Mouse (Mus musculus) gastrocnemius, postnatal 4 days (tissue): ENCODE data around the gene Zfp759. TPM values are rescaled to one million over a fixed set of nuclear protein-coding genes. Genes with fewer than 3 reads are reported as not detected.
"Not testable (repeated sequence)": the region's sequence is repeated elsewhere in the genome, so short reads cannot be mapped to it uniquely, and the experiment has no call there.

Experiments
- DNase-seq, 2 experiments: peaks; one replicate each; pipeline ENCODE4 v3.0.0; 2021 to 2022; ENCODE audit warnings: low spot score in 2 of 2, mixed read lengths in 2 of 2
- long read RNA-seq, 2 experiments: library from polyadenylated mRNA; stranded (forward); transcript quantifications; one replicate each; pipeline ENCODE4 v2.0.0; 2021
- total RNA-seq, 2 experiments: library from RNA; stranded (reverse); gene quantifications; 2 replicates each; pipeline ENCODE4 v1.2.3; 2021

Gene Zfp759
- total RNA-seq: 1 to 10 TPM; 2.8 to 3.4 TPM
- long read RNA-seq, experiment 1, partial matches to known transcripts: 0 of 4 reads
- long read RNA-seq, experiment 1, other reads (novel, unspliced or antisense): 3 of 4 reads
- long read RNA-seq, experiment 2, partial matches to known transcripts: 0 of 1 reads
- long read RNA-seq, experiment 2, other reads (novel, unspliced or antisense): 0 of 1 reads

DNA sequence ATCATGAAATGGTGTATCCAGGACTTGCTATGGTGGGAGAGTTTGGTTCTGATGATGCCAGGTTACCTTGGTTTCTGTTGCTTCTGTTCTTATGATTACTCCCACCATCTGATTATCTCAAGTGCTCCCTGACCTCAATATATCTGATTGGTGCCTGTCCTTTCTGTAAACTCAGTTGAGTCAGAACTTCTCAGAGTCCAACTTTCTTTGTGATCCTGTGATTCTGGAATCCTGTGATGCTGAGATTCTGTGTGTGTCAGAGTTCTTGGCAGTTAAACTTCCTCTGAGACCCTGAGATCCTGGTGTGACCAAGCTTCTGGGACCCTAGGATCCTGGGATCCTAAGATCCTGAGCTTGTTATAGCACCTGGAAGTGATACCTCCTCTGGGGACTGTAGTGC, at the start of gene Zfp759:
Zfp759 (plus strand) TSS at position 301 of the 400 bp plus-strand sequence.
- not testable (repeated sequence) for DNase-seq

DNA sequence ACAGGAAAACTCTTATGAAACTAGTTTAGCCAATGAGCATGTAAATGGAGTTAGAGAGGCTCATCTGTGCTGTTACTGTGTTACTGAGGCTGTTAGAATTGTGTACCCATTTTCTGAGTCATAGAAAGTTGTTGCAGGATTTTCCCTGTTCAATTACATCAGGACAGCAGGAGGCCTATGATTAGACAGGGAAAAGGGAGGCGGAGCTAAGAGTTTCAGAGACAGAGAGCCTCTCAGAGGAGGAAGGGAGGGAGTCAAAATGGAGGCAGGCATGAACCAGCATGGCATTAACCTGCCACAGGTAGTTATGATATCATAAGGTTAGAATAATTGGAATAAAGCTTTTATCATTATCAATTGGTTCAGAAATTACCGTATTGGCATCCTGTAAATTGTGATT, 48.7 kb upstream of the Zfp759 start:
- no peak for DNase-seq

DNA sequence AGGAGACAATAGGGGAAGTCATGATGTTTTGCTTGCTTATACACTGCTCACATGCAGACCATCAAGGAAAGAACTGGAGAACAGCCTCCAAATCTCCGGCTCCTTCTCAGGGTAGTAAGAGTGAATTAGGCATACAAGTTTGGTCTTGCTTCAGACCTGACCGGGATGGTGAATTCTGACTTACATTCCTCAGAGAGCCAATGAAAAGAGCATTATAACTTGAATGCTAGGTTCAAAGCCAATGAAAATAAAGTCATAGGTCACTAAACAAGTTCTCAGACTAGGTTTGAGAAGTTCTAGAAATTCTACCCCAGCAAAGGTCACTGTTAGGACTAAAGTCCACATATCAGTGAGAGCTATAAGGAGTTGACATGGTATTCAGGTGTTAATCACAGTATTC, 44.2 kb upstream of the Zfp759 start:
- no peak for DNase-seq

DNA sequence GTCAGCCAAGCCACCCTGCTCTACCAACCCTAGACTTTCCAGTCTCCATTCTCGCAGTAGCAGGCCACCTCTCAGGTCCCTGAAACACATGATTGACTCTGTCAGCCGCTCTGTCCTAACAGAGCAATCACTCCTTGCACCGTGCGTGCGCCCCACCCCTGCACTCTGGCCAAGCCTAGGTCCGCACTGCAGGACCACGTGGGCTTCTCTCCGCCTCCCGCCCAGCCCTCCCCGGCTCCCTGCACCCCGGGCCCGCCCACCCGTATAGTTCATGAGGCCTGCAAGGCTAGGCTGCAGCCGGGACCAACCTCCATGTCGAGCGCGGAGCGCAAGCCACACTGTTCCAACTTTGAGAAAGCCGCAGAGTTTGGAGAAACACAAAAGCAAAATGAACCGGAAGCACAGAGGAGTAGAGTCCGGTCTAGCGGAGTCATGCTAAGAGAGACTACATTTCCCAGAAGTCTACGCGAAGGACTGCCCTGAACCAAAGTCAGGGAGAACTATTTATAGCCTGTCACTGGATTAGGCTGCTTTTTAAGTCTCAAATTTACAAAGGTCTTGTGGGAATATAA, 40.2 kb upstream of the Zfp759 start:
- peak; percentile 39 to 74 for DNase-seq

DNA sequence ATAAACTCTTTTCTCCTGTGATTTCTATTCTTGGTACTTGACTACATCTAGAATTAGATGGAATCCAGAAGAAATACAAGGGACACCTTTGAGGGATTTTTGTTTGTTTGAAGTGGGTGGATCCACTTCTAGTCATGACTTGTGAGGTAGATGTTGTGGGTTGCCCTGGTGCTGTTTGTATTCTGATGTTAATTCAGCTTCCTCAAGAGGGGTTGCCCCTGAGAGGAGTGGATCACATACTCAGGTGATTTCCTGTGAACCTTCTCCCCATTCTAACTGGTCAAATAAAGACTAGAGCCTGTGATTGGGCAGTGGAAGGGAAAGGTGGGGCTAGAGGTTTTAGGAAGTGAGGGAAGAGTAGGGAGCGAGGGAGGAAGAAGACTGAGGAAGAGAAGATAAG, 39.5 kb upstream of the Zfp759 start:
- no peak for DNase-seq

DNA sequence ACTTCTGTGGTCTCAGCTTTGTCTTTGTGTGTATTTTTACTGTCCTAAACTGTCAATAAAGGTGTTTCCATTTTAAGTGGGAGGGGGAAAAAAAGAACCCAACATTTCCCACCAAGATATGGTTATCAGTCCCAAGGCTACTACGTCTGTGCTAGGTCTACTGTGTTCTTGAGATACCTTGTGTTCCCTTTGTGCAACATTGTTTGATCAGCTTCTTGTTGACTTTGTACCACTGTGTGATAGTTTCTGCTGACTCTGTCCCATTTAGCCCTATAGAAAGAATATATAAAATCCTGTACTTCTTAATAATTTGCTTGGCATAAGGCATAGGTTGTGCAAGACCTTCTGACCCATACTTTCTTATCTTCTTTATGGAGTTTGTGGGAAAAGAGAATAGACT, 31.3 kb upstream of the Zfp759 start:
- DNase-seq: no peak

DNA sequence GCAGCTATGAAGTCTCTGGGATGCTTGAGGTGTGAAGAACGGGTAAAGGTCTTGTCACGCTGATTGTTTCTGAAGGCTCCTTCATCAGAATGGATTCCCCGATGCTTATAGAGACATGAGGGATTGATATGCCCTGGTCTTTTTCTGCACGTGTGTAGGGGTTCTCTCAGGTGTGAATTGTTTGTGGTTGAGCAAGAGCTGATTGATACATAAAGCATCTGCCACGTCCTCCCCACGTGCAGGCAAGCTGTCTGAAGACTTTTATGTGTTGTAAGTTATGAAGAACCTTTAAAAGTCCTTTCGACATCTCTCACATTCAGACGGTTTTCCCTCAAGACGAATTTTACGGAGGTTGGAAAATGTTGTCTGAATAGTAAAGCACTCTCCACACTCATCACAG, 23.6 kb upstream of the Zfp759 start, which contains the start of gene Zfp708:
Zfp708 (minus strand) TSS at position 101 of the 400 bp plus-strand sequence.
- DNase-seq: no peak

DNA sequence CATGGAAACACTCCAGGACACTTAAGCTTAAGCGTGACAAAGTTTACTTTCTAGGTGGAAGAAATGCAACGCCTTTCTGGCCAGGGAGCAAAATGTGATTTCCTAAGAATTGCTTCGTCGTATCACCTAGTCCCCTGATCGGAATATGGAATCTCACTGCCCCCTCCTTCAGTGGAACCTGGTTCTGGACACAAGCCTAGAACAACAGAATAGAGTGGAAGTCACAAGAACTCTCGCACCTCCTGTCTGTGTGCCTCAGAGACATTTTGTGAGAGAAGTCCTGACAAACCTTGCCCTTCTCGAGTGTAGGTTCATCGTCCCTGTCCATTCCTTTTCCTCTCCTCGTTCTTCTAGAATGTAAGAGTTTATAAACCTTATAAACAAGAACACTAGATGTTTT, 13.8 kb upstream of the Zfp759 start:
- DNase-seq: no peak

DNA sequence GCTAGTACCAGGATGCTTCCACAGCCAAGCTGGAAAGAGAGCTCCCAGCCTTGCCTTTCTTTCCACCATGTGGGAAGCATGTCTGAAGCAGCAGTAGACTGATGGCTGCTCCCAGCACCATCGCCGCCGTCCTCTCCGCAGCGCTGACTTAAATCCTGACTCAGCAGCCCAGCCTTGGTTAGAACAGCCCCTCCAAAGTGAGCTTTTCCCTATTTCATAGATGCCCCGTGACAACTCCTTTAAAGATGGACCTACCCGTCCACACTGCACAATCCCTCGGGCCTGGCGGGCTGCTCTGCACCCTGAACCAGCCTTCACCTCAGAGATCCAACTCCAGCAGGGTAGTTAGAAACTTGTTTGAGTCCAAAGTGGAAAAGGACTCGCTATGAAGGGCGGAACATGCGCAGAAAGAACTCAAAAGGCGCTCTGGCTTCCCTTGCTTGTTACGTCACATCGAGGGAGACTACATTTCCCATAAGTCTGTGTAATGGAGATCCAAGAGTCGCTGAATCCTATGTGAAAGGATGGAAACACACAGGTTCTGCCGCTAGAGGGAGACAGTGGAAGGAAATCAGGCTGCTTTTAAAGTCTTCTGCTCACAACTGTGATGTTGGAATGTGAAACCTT, 13.2 kb upstream of the Zfp759 start, which contains the start of gene Gm28557:
Gm28557 (minus strand) TSS at position 411 of the 627 bp plus-strand sequence.
- peak; percentile 62 to 85 for DNase-seq

DNA sequence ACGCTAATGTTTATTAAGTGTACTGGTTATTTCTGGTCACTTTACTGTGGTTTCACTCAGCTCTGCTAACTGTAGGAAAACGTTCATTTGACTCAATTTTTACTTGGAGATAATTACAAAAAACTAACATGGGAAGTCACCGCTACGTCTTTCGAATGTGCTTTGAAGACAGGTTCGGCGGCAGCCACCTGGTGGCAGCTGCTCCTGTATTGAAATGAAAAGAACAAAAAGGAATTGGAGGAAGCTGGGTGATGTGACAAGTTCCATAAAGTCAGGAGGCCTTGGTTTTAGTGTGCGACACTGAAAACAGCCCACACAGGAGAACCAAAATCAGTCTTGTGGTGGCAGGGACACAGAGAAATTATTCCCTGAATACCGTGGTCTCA, 12.6 kb upstream of the Zfp759 start:
- DNase-seq: peak in 1 of 2 experiments; percentile 16

DNA sequence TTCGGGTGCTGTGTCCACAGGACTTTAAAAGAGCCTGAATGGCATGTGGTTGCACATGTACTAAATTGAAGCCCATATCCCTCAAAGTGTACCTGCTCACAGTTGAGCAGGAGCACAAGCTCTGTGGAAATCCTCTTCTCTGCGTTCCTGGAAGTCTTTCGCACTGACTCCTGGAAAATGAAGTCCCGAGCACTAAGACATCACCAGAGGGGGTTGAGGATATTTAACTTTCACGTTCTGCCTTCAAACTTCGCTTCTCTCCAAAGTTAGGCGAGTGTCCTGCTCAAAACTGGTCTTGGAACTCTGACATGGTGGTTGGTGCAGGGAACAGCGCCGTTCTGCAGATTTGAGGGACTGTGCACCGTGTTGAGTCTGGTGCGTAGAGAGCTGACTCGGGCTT, 9.4 kb upstream of the Zfp759 start:
- no peak for DNase-seq

DNA sequence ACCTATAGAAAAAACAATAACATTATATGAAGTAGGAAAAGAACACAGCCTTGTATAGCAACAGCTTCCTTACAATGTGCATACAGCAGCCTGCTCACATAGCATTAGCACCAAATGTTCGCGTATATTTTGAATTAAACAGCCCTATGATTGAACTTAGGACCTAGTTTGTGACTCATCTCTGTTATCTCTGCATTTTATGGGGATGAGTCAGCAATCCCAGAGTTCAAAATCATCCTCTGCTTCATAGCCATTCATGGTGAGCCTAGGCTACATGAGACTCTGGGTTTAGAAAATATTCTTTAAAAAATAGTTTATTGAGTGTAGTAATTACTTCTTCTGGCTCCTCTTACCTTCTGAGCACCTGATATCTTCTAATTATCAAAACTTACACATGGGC, 8.2 kb upstream of the Zfp759 start:
- no peak for DNase-seq

DNA sequence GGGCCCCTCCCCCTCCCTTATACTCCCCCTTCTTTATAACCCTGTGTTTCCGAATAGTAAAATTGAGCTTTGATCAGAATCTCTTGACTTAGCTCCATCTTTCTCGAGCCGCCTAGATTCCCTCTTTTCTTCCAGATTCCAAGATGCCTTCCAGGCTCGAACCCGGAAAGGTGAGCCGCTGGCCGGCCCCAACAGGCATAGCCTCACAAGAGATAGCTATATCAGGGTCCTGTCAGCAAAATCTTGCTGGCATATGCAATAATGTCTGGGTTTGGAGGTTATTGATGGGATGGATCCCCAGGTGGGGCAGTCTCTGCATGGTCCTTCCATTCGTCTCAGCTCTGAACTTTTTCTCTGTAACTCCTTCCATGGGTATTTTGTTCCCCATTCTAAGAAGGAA, 5.3 kb upstream of the Zfp759 start, which contains the start of gene Rslcan18:
Rslcan18 (minus strand) TSS at position 101 of the 400 bp plus-strand sequence.
- DNase-seq: not testable (repeated sequence)

DNA sequence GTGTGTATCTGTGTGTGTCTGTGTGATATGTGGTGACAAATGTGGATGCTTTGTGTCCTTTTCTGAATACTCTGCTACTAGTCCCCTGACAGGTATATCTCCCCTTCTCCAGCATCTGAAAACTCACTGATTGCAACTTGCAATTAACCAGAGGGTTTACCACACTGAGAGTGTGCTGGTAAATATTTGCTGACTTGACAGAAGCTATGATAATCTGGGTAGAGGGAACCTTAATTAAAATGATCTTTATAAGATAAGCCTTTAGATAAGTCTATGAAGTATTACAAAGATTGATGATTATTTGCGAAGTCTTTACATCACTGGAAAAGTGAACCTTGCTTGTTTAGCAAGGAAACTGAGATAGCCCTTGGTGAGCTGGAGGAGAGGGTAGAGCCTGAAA, 3.0 kb downstream of the Zfp759 start:
- no peak for DNase-seq

DNA sequence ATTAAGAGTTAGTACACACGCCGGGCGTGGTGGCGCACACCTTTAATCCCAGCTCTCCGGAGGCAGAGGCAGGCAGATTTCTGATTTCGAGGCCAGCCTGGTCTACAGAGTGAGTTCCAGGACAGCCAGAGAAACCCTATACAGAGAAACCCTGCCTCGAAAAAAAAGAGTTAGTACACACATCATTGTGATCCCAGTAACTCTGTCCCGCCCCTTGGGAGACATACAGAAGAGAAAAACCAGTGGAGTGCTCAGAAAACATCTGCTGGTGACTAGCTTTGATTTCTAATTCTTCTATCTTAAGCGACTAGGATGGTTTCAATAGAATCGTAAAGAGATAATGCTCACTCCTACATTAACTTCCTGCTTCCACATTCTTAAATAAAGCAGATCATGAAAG, 6.0 kb downstream of the Zfp759 start:
- not testable (repeated sequence) for DNase-seq

DNA sequence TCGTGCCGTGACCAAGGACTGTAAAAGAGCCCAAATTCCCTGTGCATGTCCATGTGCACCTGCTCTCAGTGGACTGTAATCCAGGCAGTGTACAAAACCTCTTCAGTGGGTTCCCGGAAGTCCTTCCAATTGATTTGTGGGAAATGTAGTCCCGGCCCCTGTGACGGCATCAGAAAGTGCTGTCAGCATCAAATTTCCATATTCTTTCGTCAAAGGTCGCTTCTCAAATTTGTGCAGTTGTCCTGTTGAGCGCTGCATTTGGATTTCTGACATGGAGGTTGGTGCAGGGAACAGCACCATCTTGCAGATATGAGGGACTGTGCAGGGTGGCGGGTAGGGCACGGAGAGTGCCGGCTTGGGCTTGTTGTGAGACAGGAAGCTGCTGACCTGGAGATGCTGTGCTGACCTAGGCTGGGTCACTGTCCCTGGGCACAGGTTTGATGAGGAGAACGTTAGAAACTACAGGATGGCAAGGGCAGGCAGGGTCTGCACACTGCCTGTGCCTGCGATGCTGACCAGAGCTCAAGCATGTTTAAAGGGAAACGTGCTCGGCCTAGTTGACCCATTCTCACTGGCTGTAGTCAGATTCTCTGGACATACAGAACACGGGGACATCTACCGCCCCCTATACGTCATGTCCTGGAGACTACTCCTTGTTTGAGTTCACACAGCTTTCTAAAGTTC, 6.7 kb downstream of the Zfp759 start:
- peak in 1 of 2 experiments; percentile 69 for DNase-seq

DNA sequence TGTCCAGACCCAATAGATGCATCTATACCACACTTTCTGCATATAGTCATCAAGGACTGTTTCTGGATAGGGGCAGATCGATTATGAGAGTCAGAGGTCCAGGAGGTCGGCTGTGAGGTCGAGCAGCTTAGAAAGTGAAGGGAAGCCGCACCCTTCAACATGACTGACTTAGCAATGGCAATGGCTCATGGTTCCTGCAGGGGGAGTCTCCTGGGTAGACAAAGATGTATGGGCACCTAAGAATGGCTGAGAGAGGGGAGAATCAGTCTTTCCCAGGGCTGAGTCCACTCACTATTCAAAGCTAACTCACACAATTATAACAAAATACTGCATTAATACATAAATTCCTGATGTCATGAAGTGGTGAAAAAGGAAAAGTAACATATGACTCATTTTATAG, 44.7 kb downstream of the Zfp759 start:
- DNase-seq: not testable (repeated sequence)

DNA sequence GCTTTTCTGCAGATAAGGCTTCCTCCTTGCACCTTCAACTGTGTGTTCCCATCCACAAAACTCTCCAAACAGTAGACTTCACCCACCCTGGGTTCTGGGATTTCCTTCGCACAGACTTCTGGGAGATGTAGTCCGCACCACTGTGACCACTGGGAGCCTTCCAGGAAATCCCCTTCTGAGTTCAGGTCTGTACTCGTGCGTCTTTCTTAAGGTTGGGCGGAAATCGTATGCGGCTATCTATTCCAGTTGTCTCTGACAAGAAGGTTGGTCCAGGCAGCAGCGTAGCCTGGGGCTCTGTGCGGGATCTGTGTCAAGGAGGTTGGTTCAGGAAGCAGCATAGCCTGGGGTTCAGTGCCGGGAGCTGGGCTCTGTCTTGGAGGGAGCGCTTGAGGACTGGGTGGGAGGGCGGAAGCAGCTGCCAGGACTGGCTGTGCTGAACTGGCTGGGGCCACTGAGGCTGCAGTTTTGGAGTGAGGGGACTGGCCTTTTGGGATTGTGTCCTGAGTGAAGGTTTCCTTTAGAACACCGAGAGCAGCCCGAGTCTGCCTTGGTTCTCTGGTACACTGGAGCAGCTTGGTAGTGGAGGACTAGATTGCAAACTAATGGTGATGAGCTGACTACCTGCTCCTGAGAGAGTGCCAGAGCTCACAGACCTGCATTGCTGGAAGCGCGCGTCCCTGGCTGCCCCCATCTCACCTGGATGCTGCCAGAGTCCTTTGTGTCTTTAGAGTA, 51.7 kb downstream of the Zfp759 start, which contains the start of gene Rsl1:
Rsl1 (plus strand) TSS at position 192 of the 732 bp plus-strand sequence.
- DNase-seq: peak; percentile 30 to 59

DNA sequence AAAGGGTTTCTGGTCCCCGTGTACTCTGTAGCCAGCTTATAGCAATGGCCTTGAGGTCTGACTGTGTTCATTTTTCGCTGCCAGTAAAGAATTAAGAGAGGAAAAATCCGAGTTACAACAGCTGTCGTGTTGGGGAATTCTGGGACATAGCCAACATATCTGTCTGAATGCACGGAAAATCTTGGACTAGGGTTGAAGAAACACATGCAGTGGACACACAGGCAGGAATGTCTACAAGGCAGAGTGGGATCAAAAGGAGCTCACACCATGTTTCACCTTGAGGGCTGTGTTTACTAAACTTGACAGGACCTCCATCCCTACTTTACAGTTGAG, 52.2 kb downstream of the Zfp759 start:
- DNase-seq: no peak
